Mouse (Mus musculus) kidney, postnatal 36 days (tissue): ENCODE data around the gene Myo1c.

Experiments
- DNase-seq, 2 experiments: peaks; one replicate each; pipeline ENCODE4 v3.0.0; 2021 to 2022; ENCODE audit warnings: mixed read lengths in 2 of 2

Myo1c gene

DNA sequence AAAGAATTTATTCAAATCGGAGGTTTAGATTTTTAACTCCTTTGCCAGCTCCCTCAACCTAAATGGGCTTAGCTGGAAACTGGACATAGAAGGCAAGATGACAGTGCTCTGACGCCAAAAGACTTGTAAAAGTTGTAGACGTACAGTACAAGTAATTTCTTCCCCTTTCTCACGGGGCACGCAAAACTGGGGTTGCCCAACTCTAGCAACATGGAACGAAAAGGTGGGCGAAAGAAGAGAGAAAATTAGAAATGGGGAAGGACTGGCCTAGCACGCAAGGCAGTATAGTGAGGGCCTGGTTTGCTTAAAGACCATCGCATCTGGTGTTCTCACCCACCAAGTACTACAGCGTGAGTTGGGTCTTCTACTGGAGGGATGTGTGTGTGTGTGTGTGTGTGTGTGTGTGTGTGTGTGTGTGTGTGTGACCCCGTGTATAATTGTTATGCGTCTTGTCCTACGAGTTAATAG lies 688 bp downstream of the Myo1c start:
- no peak for DNase-seq

DNA sequence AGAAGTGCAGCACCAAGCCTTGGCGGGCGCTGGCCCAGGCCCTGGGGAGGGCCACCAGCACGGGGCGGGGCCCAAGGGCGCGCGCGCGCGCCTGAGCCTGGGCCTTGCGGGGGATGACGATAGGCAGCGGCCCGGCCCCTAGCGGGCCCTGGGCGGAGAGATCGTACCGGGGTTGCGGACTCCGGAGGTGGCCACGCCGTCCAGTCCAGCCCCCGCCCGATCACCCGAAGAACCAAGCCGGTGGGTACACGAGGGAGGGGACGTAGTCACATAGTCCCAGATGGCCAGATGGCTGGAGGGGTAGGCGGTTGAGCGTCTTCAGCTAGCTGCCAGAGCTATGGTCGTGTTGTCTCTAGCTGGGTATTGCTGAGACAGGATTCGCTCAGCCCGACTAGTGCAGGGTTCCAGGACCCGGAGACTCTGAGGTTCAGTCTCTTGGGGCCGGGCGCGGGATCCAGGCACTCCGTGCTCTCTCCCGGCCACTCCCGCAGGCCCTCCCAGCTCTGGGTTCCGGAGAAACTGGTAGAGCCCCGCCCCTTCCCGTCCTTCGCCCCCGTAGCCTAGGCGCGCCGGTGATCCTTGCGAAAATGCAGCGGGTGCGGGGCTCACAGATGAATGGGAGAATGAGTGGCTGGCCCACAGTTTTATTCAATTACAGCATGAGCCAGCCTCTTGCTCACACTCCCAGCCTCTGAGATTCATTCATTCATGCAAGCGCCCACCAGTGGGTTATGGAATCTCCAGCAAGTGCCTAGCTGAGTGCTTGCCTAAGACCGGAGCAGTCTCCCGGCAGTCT lies 1.3 kb downstream of the Myo1c start:
- peak; percentile 89 to 92 for DNase-seq

- DNase-seq, result peak; percentile 87 to 92
Observed at GRCm38 (mm10) chr11:75652222-75652941, 2.1 kb downstream of the Myo1c start.

DNA sequence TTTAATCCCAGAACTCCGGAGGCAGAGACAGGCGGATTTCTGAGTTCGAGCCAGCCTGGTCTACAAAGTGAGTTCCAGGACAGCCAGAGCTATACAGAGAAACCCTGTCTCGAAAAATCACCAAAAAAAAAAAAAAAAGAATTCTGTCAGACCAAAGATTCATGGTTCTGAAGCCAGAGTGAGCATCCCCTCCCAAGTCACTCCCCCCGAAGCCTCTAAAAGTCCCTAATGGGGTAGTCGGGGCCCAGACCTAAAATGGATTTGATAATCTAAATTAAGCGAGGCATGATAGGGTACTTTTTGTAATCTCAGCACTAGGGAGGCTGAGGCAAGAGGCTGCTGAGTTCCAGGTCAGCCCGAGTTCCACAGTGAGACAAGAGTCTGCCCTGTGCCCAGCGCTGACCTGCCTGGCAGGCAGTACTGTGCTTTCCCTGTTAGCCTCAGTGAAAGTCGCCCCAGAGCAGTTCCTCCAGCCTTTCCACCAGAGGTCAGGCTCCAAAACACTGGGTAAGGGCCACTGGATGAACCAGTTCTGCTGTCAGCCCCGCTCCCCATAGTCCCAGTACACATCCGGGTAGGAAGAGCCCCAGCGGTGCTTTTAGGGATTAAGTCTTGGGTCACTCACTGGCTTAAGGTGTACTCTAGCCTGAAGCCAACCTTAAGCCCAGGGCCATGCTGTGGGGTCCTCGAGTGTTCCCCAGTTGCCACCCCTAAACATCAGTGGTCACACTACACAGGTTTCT lies 2.8 kb downstream of the Myo1c start:
- DNase-seq, result peak; percentile 71

DNA sequence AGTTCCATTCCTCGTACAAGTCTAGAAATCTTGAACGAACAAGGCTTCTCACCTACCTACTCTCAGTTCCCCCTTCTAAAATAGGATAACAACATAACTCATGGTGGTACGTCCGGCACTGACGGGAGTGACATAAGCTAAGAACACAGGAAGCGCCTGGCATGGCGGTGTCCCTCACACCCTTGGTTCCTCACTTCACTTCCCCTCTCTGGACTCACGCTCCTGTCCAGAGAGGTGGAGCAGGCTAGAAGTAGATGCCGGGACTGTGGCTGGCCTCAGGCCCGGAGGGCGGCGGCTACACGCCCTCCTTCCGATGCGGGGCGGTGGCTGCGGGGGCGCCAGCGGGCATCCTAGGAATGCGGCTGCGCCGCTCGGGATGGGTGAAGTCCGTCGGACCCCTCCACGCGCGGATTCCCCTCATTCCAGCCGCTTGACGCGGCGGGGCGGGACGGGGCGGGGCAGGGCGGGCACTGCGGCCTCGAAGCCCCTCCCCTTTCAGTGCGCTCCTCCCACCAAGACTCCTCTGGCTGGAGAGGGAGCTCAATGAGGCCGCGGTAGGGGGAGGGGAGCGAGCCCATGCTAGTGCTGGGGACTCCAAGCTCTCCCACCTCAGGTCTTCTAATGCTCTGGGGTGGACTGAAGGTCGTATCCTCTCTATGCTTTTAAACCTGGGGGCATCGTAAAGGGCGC lies 3.6 kb downstream of the Myo1c start:
- peak; percentile 92 to 94 for DNase-seq

DNA sequence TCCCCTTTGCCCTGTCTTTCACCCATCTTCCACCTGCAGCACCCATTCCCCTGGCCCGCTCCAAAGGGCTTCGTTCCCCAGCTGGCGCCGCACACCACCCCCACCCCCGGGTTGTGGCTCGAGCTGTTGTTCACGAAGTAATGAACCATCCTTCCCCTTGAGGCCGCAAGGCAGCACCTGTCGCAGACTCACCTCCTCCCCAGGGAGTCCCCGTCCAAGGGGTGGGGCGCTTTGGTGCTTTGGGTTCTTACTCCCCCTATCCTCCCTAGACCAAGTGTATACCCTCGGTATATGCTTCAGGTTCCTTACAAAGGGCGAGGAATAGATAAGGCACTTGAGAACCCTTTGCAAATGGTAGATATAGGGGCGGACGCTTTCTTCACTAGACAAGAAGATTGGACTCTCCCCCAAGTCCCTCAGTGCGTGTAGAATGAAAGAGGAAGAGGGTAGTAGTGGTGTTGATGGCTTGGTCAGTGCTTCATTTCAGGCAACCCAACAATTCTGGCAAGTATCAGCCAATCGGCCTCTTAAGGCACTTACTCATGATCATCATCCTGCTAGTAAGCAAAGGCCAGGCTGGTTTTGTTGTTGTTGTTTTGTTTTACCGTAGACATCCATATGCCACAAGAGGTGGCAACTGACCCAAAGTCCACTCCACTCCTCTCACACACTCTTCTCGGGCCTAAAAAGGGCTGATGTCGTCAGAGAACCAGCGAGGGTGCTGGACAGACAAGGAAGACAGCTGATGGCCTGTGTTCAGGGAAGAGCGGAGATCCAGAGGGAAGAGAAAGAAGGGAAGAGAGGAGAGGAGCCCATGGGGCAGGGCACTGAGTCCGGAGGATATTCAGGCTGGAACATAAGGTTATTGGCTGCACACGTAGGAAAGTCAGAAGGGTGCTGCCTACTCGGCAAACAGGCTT lies 4.4 kb downstream of the Myo1c start:
- no peak for DNase-seq

DNA sequence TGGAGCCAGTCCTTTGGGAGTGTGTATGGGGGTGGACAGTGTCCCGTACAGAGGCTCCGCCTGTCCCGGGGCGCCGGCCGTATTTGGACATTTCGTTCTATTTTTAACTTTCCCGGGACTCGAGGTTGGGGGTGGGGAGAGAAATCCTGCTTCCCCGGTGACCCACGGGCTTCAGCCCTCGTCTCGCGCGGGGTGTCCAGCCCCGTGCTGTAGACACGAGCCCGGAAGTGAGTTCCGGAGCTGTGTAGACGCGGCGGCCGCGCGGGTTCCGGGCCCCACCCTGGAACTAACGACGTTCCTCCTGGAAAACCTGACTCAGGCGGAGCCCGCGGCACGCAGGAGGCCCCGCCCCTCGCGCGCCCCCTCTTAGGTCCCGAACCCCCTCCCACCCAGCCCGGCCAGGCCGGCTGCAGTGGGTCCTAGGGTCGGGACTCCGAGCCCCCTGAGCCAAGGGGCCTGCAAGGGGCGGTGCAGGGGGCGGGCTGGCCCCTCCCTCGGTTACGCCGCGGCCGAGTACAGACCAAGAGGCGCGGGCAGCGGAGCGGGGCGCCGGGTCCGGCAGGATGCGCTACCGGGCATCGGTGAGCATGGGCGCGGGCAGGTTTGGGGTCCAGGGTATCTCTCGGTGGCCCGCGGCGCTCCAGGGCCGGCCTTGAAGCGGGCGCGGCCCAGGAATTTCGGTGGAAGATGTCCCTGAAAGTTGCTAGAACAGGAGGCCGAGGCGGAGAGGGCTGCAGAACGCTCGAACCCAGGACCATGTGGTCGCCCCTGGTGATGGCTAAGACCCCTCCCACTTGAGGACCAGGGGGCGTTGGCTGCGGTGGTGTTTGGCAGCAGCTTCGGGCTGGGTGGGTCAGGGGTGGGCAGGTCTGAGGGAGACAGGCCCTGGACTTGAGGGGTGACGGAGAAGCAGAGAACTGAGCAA lies 5.6 kb downstream of the Myo1c start:
- peak; percentile 86 to 87 for DNase-seq

DNA sequence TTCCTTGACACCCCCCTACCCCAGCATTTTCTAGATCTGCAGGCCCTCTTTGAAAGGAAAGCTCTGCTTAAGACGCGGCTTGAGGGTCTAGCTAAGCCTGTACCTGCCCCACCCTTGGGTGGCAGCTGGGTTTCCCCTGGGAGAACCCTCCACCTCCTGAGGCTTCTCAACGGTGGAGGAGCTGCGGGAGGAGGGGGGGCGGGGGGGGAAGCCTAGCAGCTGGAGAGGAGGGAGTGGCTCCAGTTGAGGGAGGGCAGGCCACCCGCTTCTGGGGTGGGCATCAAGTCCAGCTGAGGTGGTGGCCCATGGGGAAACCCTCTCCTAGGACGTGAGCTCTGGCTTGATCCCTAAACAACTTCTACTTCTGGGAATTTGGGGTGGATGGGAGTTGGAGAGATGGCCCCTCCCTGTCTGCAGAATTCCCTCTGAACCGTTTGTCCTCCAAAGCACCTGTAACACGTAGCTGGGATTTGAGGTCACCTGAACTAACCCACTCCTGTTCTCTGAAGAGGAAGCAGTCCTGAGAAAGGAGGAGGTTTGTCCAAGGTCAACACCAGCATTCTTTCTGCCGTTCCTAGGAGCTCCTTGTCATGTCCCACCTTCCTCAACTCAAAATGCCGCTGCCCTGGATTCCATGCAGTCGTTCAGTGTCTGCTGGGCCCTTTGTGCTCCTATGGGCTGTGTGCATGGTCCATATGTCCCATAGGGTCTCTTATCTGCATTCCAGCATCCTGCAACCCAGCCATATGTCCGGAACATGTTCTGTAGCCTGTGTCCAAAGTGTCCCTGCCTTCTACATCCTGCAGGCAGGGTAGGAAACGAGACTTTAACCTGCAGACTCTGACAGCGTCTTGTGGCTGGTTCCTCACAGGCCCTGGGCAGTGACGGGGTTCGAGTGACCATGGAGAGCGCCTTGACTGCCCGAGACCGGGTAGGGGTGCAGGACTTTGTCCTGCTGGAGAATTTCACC lies 6.6 kb downstream of the Myo1c start:
- DNase-seq, result no peak

GRCm38 (mm10) chr11:75657841-75658240 lies 7.5 kb downstream of the Myo1c start:
- DNase-seq, result no peak

DNA sequence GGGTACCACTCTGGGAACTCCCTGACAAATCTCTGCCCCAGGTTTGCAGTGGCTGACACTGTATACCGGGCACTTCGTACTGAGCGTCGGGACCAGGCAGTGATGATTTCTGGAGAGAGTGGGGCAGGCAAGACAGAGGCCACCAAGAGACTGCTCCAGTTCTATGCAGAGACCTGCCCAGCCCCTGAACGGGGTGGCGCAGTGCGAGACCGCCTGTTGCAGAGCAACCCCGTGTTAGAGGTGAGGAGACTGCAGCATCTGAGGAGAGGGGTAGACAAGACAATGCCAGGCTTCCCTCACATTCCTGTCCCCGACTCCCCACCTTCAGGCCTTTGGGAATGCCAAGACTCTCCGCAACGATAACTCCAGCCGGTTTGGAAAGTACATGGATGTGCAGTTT lies 8.0 kb downstream of the Myo1c start:
- DNase-seq, result no peak

GRCm38 (mm10) chr11:75658996-75659750 lies 8.9 kb downstream of the Myo1c start:
- no peak for DNase-seq

- no peak for DNase-seq
Observed at GRCm38 (mm10) chr11:75660081-75660590, 9.8 kb downstream of the Myo1c start.

DNA sequence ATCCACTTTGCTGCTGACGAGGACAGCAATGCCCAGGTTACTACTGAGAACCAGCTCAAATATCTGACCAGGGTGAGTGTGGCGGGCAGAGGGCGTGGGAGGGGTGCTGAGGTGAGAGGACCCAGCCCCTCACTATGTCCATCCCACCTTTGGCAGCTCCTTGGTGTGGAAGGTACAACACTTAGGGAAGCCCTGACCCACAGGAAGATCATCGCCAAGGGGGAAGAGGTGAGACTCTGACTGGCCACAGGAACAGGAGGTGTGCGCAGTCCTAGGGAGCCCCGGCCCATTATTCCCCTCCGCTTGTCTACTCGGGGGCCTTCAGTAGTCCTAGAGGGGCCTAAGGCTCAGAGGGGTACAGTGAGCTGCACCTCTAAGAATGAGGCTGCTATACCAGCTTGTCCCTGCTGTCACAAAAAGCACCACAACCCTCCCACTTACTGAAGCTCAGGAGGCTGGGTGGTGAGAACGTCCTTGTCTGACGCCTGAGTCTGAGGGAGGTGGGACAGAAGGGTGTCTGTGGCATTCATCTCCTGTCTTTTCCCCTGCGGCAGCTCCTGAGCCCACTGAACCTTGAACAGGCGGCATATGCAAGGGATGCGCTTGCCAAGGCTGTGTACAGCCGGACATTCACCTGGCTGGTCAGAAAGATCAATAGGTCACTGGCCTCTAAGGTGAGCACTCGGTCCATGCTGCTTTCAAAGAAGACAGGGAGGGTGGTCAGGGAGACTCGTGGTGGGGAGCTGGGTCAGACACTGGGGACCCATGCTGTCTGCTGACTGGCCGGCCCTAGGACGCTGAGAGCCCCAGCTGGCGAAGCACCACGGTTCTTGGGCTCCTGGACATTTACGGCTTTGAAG lies 10.9 kb downstream of the Myo1c start:
- DNase-seq, result no peak

GRCm38 (mm10) chr11:75662131-75662530 lies 11.8 kb downstream of the Myo1c start:
- no peak for DNase-seq

DNA sequence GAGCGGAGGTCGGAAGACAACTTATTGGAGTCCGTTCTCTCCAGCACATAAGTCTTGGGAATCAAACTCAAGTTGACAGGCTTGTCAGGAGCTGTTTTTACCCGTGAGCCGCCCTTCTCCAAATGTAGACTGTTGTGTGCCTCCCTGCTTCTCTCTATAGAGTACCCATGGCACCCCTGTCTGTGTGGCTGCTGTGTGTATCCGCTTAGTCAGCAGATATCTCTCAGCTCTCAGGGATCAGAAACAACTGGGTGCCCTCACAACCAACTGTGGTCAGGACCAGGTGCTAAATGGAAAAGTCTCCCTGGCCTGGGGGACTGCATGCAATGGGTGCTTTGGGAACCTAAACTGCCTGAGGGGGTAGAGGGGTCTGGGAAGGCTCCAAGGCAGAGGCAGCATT lies 16.0 kb downstream of the Myo1c start:
- no peak for DNase-seq

GRCm38 (mm10) chr11:75668621-75669020 lies 18.3 kb downstream of the Myo1c start:
- no peak for DNase-seq

- DNase-seq, result no peak
Observed at GRCm38 (mm10) chr11:75669176-75669852, 19.0 kb downstream of the Myo1c start.
